Mouse (Mus musculus): ENCODE results near the gene Cyp4a31.
"Not testable (repeated sequence)": the region's sequence is repeated elsewhere in the genome, so short reads cannot be mapped to it uniquely, and the experiment has no call there.

Gene Cyp4a31

DNA sequence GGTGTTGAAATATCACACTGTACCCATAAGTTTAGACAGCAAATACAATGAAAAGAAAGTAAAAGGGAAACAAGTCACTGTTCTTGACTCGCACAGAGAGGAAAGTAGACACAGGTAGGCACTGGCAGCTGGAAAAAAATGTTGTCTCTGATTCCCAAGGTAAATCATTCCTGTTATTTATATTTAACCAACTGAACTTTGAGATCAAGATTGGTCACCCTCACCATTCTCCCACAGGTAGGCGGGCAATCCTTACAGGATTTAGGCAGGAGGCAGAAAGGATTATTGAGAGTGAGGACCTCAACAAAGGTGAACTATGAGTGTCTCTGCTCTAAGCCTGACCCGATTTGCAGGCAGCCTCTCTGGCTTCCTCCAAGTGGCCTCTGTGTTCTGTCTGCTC, at the start of gene Cyp4a31:
TSS of gene Cyp4a31 (plus strand) at position 249 of the 400 bp plus-strand sequence.
- no peak for DNase-seq

DNA sequence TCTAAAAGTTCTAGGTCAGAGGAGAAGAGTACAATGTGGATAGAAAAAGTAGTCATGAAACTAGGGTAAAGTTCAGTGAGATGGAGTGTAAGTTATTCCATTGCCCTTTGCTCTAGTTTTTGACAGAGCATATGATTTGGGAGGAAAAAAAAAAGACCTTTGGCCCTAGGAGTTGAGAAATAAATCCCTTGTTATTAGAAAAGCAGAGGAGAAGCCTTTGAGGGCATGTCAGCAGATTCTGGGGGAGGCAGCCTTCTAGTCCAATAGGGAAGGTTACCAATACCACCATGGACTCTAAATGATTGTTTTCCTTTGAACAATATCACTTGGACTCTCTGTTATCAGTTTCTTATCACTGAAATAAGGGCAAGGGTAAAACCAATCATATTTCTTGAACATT, 49.5 kb upstream of the Cyp4a31 start:
- DNase-seq = not testable (repeated sequence)

DNA sequence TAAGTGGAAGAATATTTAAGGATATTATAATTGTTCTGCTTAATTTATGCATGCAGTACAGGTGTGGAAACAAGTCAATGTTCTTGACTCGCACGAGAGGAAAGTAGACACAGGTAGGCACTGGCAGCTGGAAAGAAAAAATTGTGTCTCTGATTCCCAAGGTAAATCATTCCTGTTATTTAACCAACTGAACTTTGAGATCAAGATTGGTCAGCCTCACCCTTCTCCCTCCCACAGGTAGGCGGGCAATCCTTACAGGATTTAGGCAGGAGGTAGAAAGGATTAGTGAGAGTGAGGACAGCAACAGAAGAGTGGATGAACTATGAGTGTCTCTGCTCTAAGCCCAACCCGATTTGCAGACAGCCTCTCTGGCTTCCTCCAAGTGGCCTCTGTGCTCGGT, 45.4 kb upstream of the Cyp4a31 start, which contains the start of gene Cyp4a10:
TSS of gene Cyp4a10 (plus strand) at position 265 of the 400 bp plus-strand sequence.
- DNase-seq = not testable (repeated sequence)

DNA sequence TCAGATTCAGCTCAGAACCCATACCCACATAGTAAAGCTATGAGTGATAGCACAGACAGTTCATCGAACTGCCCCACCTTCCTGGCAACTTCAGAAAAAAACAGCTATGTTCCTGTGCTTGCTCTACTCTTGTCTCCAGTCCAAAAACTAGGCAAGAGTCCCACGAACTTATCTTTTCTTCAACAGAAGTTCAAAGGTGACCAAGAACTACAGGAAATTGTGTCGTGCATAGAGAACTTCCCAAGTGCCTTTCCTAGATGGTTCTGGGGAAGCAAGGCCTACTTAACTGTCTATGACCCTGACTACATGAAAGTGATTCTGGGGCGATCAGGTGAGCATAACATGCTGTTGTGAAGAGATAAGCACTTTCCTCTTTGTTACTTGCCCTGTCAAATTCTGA, 44.0 kb upstream of the Cyp4a31 start:
- no peak for DNase-seq

DNA sequence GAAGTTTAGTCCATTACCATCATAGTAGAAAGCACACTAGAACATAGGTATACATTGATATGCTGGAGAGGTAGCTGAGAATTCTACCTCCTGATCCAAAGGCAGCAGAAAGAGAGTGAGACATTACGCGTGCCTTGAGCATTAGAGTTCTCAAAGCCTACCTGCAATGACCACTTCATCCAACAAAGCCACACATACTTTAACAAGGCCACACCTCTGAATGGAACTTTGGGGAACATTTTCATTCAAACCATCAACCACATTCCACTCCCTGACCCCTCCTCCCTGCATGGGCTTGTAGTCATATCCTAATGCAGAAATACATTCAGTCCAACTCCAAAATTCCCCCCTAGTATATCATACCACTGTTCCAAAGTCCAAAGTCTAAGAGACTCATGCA, 41.7 kb upstream of the Cyp4a31 start:
- DNase-seq = no peak

DNA sequence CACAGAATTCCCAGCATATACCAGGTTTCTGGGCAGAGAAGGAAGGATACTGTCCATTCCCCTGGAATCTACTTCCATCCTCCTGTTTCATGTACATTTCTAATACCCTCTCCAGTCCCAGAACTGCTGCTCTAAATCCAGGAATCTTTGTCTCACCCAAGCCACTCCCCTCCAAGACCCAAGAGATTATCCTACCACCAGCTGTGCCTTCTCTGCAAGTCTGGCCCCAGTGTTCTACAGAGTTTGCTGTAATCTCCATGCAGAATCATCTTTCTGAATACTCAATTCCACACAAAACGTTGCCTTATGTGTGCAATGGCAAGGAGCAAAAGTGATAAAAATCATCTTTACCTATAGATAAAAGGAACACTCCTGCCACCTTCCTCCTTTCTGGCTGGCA, 18.3 kb upstream of the Cyp4a31 start:
- no peak for DNase-seq

DNA sequence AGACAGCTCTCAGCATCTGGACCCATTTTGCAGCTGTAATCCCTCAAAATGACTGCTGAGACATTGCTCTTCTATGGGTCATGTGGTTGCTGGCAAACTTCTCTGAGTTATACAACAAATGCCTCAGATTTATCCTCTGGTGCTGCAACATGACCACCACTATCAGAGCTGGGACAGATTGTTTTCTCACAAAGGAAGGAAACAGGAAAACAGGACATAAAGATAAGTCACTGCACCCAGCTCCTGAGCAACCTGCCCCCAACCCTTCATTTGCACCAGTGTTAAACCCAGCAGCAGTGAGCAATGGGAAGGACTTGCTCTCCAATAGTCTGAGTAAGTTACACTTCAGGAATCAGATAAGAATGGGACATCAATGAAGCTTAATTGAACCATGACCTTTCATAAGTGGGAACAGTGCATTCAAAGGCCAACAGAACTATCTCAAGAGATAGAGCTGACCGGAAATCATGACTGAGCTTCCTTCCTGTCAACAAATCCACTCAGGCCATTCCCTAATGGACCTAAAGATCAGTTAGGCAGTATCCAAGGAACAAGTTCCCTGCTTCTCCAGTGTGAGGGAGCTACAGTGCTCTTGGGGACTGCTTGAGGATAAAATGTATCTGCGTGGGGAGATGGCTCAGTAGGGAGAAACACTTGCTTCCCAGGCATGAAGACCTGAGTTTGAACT, 17.2 kb upstream of the Cyp4a31 start:
- peak; percentile 9 to 33 for DNase-seq

DNA sequence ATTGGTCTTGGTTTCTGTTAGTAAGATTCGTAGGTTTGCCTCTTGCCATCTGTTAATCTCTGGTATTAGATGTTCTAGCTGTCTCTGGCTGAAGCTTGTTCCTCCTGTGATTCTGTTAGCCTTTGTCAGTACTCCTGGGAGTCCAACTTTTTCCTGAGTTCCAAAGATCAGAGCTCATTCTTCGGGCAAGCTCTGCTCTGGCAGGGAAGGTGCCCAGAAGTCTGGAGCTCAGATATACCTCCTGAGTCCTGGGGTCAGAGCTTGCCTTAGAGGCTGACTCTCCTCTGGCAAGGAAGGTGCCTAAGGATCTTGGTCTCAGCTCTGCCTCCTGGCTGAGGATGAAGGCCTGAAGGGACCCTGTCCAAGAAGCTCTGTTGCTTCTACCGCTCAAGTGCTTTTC, 10.7 kb upstream of the Cyp4a31 start:
- DNase-seq = no peak

DNA sequence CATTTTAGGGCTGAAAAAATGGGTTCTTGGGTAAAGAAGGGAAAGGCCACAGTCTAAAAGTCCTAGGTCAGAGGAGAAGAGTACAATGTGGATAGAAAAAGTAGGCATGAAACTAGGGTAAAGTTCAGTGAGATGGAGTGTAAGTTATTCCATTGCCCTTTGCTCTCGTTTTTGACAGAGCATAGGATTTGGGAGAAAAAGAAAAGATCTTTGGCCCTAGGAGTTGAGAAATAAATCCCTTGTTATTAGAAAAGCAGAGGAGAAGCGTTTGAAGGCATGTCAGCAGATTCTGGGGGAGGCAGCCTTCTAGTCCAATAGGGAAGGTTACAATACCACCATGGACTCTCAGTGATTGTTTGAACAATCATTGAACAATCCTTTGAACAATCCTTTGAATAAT, 7.9 kb upstream of the Cyp4a31 start:
- no peak for DNase-seq

DNA sequence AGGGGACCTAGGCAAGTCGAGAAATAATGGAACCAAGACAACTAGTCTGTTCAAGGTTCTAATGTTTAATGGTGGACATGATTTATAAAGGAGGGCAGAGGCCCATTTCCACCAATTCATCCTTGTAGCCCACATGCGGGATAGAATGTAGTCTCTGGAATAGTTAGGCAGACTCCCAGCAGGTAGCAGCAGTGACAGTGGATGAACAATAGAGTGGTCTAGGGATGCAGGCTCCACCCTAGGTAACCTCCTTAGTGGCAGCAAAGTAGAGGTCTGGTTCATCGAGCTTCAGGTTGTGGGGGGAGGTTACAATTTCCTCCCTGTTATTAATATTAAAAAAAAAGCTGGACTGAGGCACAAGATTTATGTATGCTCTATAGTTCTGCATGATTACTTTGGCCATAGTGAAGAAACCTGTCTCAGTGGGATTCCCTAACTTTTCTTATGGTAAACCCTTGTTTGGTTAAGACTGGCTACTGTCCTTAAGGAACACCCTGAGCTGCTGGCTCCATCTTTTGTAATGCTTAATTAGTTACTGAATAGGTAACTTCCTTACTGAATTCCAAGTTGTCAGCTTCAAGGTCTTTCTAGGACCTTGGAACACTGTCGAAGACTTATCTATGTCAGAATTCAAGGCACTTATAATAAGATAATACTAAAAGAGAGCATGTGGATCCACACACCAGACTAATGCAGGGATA, 5.4 kb upstream of the Cyp4a31 start:
- no peak for DNase-seq

DNA sequence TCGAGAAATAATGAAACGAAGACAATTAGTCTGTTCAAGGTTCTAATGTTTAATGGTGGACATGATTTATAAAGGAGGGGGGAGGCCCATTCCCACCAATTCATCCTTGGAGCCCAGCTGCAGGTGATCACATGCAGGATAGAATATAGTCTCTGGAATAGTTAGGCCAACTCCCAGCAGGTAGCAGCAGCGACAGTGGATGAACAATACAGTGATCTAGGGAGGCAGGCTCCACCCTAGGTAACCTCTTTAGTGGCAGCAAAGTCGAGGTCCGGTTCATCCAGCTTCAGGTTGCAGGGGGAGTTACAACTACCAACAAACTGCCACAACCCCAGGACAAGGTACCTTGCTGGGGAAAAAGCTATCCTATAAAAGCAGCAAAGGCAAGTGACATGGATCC, 2.2 kb upstream of the Cyp4a31 start:
- not testable (repeated sequence) for DNase-seq

DNA sequence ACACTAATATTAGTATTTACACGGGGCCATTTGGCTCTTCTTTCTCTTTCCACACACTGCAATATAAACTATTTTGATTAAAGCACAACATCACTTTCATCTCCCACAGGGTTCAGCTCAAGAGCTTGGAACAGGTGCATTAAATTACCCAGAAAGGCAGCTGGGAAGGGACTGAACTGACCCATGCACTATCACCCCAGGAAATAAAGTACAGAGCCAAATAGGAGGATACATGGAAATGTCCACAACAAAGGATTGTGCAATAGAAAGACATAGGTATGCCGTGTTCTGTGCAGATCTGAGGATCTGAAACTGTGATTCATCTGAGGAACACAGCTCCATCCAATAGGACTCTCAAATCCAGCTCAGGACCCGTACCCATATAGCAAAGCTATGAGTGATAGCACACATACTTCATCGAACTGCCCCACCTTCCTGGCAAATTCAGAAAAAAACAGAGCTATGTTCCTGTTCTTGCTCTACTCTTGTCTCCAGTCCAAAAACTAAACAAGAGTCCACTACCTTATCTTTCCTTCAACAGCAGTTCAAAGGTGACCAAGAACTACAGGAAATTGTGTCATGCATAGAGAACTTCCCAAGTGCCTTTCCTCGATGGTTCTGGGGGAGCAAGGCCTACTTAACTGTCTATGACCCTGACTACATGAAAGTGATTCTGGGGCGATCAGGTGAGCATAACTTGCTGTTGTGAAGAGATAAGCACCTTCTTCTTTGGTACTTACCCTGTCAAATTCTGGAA, 1.2 kb downstream of the Cyp4a31 start:
- DNase-seq = not testable (repeated sequence)

DNA sequence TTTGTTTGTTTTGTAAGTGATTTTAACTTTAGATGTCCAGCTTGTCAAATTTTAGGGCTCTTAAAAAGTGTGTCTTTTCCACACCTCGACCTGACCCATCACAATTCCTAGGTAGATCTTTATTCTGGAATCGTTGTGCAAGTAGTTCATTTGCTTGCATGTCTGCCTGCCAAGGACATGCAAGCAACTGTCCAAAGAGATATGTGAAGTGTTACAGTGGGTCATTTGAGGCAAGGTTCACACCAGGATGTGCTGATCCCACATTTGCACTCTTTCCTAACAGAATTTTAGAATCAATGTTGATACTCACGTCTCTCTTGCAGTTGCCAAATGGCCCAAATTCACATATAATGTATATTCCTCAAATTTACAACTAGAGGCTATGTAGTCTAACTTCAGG, 11.8 kb downstream of the Cyp4a31 start:
- no peak for DNase-seq

DNA sequence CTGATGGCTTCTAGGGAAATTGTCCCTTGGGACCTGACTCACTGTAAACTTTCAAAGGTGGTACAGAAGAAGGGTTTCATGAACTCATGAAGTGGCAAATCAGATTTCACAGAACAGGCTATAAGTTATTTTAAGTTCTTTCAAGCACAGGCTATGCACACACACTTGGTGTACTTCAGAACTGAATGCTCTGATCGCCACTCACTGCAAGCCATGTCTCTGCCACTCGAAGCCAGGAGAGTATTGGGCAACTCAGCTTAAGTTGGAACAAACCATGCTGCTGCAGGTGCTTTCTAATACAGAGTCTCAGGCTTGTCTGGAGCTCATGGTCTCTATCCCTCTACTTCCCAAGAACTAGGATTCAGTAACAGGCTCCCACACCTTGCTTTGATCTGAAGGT, 12.3 kb downstream of the Cyp4a31 start:
- DNase-seq = peak; percentile 49 to 76

DNA sequence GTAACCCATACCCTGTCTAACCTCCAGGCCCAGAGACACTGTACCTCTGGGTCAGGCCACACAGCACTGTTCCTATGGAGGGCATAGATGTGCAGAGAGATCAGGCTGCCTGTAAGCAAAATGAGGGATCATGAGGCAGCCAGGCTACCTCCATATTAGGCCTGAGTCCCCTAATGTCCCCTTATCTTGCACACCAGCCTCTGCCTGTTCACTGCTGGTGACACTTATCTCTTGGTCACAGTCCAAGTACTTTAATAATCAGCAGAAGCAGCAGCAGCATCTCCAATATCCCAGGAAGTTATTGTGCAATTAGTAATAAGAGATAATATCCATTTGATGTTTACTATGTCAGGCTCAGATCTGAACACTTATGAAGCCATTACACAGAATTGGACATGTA, 19.6 kb downstream of the Cyp4a31 start:
- peak; percentile 17 to 42 for DNase-seq

DNA sequence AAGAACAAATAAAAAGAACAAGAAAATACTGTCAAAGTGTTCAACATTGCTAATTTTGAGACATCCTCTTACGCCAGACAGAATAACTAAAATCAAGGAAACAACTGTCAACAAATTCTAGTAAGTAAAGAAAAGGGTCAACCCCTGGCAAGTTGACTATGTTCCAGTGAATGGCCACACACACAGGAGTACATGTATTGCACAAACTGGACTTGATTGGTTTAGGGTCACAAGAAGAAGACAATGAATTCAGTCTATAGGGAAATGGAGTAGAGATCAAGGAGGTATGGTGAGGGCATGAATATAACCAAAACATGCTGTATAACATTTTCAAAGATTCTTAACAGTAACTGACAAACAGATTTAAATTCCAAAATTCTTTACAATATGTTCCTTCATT, 32.9 kb downstream of the Cyp4a31 start:
- DNase-seq = no peak

DNA sequence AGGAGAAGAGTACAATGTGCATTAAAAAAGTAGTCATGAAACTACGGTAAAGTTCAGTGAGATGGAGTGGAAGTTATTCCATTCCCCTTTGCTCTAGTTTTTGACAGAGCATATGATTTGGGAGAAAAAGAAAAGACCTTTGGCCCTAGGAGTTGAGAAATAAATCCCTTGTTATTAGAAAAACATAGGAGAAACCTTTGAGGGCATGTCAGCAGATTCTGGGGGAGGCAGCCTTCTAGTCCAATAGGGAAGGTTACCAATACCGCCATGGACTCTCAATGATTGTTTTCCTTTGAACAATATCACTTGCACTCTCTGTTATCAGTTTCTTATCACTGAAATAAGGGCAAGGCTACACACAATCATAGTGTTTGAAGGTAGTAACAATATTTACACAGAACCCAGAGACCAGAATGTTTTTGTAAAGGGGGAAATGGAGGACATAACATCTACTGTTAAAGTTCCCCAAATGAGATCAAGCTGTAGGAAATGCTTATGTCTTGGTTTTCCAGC, 33.4 kb downstream of the Cyp4a31 start:
- no peak for DNase-seq

DNA sequence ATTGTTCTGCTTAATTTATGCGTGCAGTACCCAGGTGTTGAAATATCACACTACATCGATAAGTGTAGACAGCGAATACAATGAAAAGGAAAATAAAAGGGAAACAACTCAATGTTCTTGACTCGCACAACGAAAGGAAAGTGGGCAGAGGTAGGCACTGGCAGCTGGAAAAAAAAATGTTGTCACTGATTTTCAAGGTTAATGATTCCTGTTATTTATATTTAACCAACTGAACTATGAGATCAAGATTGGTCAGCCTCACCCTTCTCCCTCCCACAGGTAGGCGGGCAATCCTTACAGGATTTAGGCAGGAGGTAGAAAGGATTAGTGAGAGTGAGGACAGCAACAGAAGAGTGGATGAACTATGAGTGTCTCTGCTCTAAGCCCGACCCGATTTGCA, 37.2 kb downstream of the Cyp4a31 start, which contains the start of gene Cyp4a32:
TSS of gene Cyp4a32 (plus strand) at position 359 of the 400 bp plus-strand sequence.
- DNase-seq = not testable (repeated sequence)

DNA sequence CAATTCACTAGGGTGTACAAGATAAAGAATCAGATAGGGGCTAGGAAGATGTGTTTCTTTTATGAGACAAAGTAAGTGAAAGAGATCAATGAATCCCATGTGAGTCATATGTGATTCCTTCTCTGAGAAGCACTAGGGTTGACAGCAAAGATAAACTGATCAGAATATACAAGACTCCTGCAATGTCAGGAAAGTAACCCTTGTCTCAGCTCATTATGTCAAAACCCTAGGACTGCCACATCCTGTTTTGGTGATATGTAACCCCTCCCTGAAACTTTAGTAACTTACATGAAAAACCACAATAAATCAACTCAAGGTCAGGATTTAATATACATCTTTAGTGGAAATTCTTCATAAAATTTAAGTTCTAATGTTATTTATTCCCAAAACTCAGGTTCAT, 50.6 kb downstream of the Cyp4a31 start:
- DNase-seq = no peak

DNA sequence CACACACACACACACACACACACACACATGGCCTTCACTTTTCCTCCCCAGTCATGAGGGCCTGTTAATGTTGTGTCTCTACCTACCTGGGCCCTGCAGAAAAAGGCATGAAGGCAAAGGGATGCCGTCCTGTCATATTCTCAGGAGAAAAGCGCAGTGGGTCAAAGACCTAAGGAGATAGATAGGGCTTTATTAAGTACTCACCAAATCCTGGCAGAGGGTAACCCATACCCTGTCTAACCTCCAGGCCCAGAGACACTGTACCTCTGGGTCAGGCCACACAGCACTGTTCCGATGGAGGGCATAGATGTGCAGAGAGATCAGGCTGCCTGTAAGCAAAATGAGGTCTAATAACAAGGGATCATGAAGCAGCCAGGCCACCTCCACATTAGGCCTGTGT, 62.1 kb downstream of the Cyp4a31 start:
- not testable (repeated sequence) for DNase-seq
